In the genomic region with DNA sequence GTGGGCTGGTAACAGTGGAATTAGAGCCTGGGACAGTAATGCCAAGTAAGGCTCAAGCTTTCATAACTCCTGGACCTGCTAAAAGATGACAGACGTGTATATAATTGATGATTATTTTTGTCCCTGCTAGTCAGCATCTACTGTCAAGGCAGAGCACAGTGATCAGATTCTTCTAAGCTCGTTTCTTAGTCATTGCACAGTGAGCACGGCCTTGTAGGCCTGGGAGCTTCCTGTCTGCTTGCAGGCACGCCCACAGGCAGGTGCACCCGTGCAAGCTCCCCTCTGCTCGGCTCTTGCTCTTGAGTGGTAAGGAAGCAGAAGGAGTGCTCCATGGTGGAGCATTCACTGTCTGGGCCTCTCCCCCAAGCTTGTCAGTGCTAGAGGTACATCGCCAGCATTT, we compare ENCODE assay signal across 11 mouse cellular contexts. TPM values are rescaled to one million over a fixed set of nuclear protein-coding genes. Genes with fewer than 3 reads are reported as not detected.
A peak's percentile ranks its signal among the peaks of the same experiment; 100 is the strongest.
DNase-seq lines count a peak whose midpoint lies in the region; ATAC-seq lines count a peak whose summit lies in the region.
"Had no signal": no experiment of that assay in that cellular context is flagged by ENCODE, and none has a peak within 500 bp of the region (broad histone marks: within the 10 kb centered on the region; RNA-seq: fewer than 3 reads in every experiment).

No protein-coding gene starts in this region.

- DNase-seq in midbrain, embryonic 14.5 days: no peak
- DNase-seq in embryonic facial prominence, embryonic 14.5 days (ENCODE audit: low spot score): no peak
- peak; percentile 73 for DNase-seq in thymus, postnatal 25 days
- no peak for DNase-seq in embryo, embryonic 9.5 days (ENCODE audit: extremely low spot score)
- no peak for DNase-seq in frontal cortex, postnatal 25 days (ENCODE audit: low spot score in 2 of 2)
- DNase-seq: cerebellum, adult 11-12 months; heart, adult 2 months had no signal

- no peaks in the 10 kb centered on the region for H3K27me3 ChIP-seq in midbrain, embryonic 14.5 days (ENCODE audit: control insufficient read depth, insufficient read depth, low read length)
- no peaks in the 10 kb centered on the region for H3K27me3 ChIP-seq in midbrain, embryonic 16.5 days (ENCODE audit: control insufficient read depth, insufficient read depth, low read depth, low read length)
- no peaks in the 10 kb centered on the region for H3K27me3 ChIP-seq in embryonic facial prominence, embryonic 14.5 days (replicated peaks; ENCODE audit: control insufficient read depth, insufficient read depth, low read length)
- no peaks in the 10 kb centered on the region for H3K27me3 ChIP-seq in limb, embryonic 13.5 days
- H3K27me3 ChIP-seq: Patski had no signal

- no peaks in the 10 kb centered on the region for H3K9me3 ChIP-seq in midbrain, embryonic 14.5 days (ENCODE audit: control insufficient read depth, low read length)
- no peaks in the 10 kb centered on the region for H3K9me3 ChIP-seq in midbrain, embryonic 16.5 days (replicated peaks; ENCODE audit: control insufficient read depth, low read length, poor library complexity, severe bottlenecking)
- H3K9me3 ChIP-seq in embryonic facial prominence, embryonic 14.5 days (ENCODE audit: control insufficient read depth, low read length): no peaks in the 10 kb centered on the region
- H3K9me3 ChIP-seq in limb, embryonic 13.5 days: no peaks in the 10 kb centered on the region

- peaks cover 19% of the 10 kb centered on the region for H3K4me1 ChIP-seq in midbrain, embryonic 14.5 days (ENCODE audit: control insufficient read depth, insufficient read depth, low read length)
- H3K4me1 ChIP-seq in midbrain, embryonic 16.5 days (ENCODE audit: control insufficient read depth, insufficient read depth, low read length): peaks cover 41% of the 10 kb centered on the region
- H3K4me1 ChIP-seq in embryonic facial prominence, embryonic 14.5 days (ENCODE audit: control insufficient read depth, insufficient read depth, low read length): 0 out of 2 replicates have a peak, but pooled peaks cover 4% of the 10 kb centered on the region
- H3K4me1 ChIP-seq in limb, embryonic 13.5 days: peaks cover 59% of the 10 kb centered on the region

- H3K36me3 ChIP-seq in midbrain, embryonic 14.5 days (ENCODE audit: control insufficient read depth, insufficient read depth, low read length): no peaks in the 10 kb centered on the region
- H3K36me3 ChIP-seq in midbrain, embryonic 16.5 days (ENCODE audit: control insufficient read depth, insufficient read depth, low read length): no peaks in the 10 kb centered on the region
- H3K36me3 ChIP-seq in embryonic facial prominence, embryonic 14.5 days (ENCODE audit: control insufficient read depth, insufficient read depth, low read length): no peaks in the 10 kb centered on the region
- peaks cover 4% of the 10 kb centered on the region; the same call in 1 of the 2 replicates for H3K36me3 ChIP-seq in limb, embryonic 13.5 days

- no peak overlapping the region for H3K27ac ChIP-seq in midbrain, embryonic 14.5 days (replicated peaks; ENCODE audit: low read depth, low read length)
- no peak overlapping the region for H3K27ac ChIP-seq in midbrain, embryonic 16.5 days (ENCODE audit: low read length)
- peak overlapping the region; percentile 28; the same call in 1 of the 2 replicates for H3K27ac ChIP-seq in embryonic facial prominence, embryonic 14.5 days (replicated peaks; ENCODE audit: low read depth, low read length)
- H3K27ac ChIP-seq in limb, embryonic 13.5 days: peak overlapping the region; percentile 79; the same call in 1 of the 2 replicates
- H3K27ac ChIP-seq: heart, adult 2 months had no signal

- no peak for ATAC-seq in midbrain, embryonic 14.5 days (ENCODE audit: low FRiP score, low TSS enrichment)
- ATAC-seq in midbrain, embryonic 16.5 days: no peak
- ATAC-seq in embryonic facial prominence, embryonic 14.5 days (ENCODE audit: low read depth): no peak
- ATAC-seq in limb, embryonic 13.5 days (ENCODE audit: low FRiP score, low read depth): no peak
- no peak for ATAC-seq in megakaryocyte progenitor cell, adult 5-6 weeks (replicated peaks; ENCODE audit: poor library complexity)

- WGBS in midbrain, embryonic 14.5 days: 84% methylated on average over 7 of the region's 7 CpGs
- WGBS in midbrain, embryonic 16.5 days: 77% methylated on average over 7 of the region's 7 CpGs
- 74% methylated on average over 7 of the region's 7 CpGs for WGBS in embryonic facial prominence, embryonic 14.5 days
- WGBS in limb, embryonic 13.5 days: 64% methylated on average over 7 of the region's 7 CpGs

- no peak overlapping the region for H3K4me2 ChIP-seq in midbrain, embryonic 14.5 days (ENCODE audit: low read length)
- H3K4me2 ChIP-seq in midbrain, embryonic 16.5 days (ENCODE audit: low read length): no peak overlapping the region
- H3K4me2 ChIP-seq in embryonic facial prominence, embryonic 14.5 days (ENCODE audit: low read depth, low read length): no peak overlapping the region
- no peak overlapping the region for H3K4me2 ChIP-seq in limb, embryonic 13.5 days (replicated peaks)

- no peak overlapping the region for H3K4me3 ChIP-seq in midbrain, embryonic 14.5 days (replicated peaks; ENCODE audit: low read depth, low read length)
- no peak overlapping the region for H3K4me3 ChIP-seq in midbrain, embryonic 16.5 days (ENCODE audit: low read depth, low read length)
- H3K4me3 ChIP-seq in embryonic facial prominence, embryonic 14.5 days (ENCODE audit: low read depth, low read length): no peak overlapping the region
- H3K4me3 ChIP-seq in limb, embryonic 13.5 days: no peak overlapping the region
- H3K4me3 ChIP-seq: heart, adult 2 months had no signal

- H3K9ac ChIP-seq in midbrain, embryonic 14.5 days (replicated peaks; ENCODE audit: low read length): peak overlapping the region; percentile 31; the same call in 1 of the 2 replicates
- H3K9ac ChIP-seq in midbrain, embryonic 16.5 days (ENCODE audit: low read depth, low read length): no peak overlapping the region
- no peak overlapping the region for H3K9ac ChIP-seq in embryonic facial prominence, embryonic 14.5 days (ENCODE audit: low read depth, low read length)
- H3K9ac ChIP-seq in limb, embryonic 13.5 days: no peak overlapping the region

RNA-seq across cellular contexts. Expression of a gene that starts 25.2 kb away (rescaled TPM):
- polyA plus RNA-seq in midbrain, embryonic 14.5 days (2014; fragmentation: Nextera tagmentation; extraction: Ambion mirVana): 97.2 and 105 TPM in 2 replicates
- 98.9 and 104 TPM in 2 replicates for polyA plus RNA-seq in midbrain, embryonic 16.5 days (2015; fragmentation: Nextera tagmentation; extraction: Ambion mirVana)
- polyA plus RNA-seq in embryonic facial prominence, embryonic 14.5 days (2014; fragmentation: Nextera tagmentation; extraction: Ambion mirVana): 96.2 and 101 TPM in 2 replicates
- polyA plus RNA-seq in limb, embryonic 13.5 days (2015; fragmentation: Nextera tagmentation; extraction: Ambion mirVana): 128 and 133 TPM in 2 replicates
- 54.5 and 55.9 TPM in 2 replicates for total RNA-seq in megakaryocyte progenitor cell, adult 5-6 weeks (2015)
- total RNA-seq in megakaryocyte progenitor cell, adult 5-6 weeks (2017): 32.6 and 35.1 TPM in 2 replicates

RNA-seq across cellular contexts. Expression of a gene that starts 25.6 kb away (rescaled TPM):
- polyA plus RNA-seq in midbrain, embryonic 14.5 days (2014; fragmentation: Nextera tagmentation; extraction: Ambion mirVana): 48.2 and 48.4 TPM in 2 replicates
- polyA plus RNA-seq in midbrain, embryonic 16.5 days (2015; fragmentation: Nextera tagmentation; extraction: Ambion mirVana): 54.0 and 54.5 TPM in 2 replicates
- polyA plus RNA-seq in embryonic facial prominence, embryonic 14.5 days (2014; fragmentation: Nextera tagmentation; extraction: Ambion mirVana): 36.5 and 37.8 TPM in 2 replicates
- polyA plus RNA-seq in limb, embryonic 13.5 days (2015; fragmentation: Nextera tagmentation; extraction: Ambion mirVana): 44.9 and 46.0 TPM in 2 replicates
- 38.3 and 38.9 TPM in 2 replicates for total RNA-seq in megakaryocyte progenitor cell, adult 5-6 weeks (2015)
- total RNA-seq in megakaryocyte progenitor cell, adult 5-6 weeks (2017): 27.8 and 33.2 TPM in 2 replicates

Comparison
In these comparisons a context has a peak if more than half of its experiments do, and no peak if none do; other contexts are left out.
1. H3K27ac ChIP-seq: peak in embryonic facial prominence, embryonic 14.5 days (single experiment) and limb, embryonic 13.5 days (single experiment); none in midbrain, embryonic 14.5 days (single experiment) and midbrain, embryonic 16.5 days (single experiment).